Mouse (Mus musculus): Measurements from ENCODE around the gene Pnpla8. TPM values are rescaled to one million over a fixed set of nuclear protein-coding genes. Genes with fewer than 3 reads are reported as not detected.
A peak's percentile ranks its signal among the peaks of the same experiment; 100 is the strongest.

Gene Pnpla8
- polyA plus RNA-seq, 1 experiment: 4.6 TPM

GRCm38 (mm10) chr12:44328381-44329315, 107.5 kb downstream of the Pnpla8 start, which contains the start of gene Nrcam:
Gene Nrcam, plus strand, starts transcription at chr12:44328885.
- H3K4me3 ChIP-seq (ENCODE audit: extremely low read depth, insufficient read depth, insufficient read length): peak within 1 kb of the TSS; percentile 47; the same call in 1 of the 2 replicates
- TF ChIP-seq CTCF (IDR thresholded peaks at IDR 0.05; ENCODE audit: extremely low read depth, insufficient read depth, insufficient read length, insufficient replicate concordance): no peak
- no peak for TF ChIP-seq POLR2A (IDR thresholded peaks at IDR 0.05; ENCODE audit: low read depth, low read length)

GRCm38 (mm10) chr12:44329316-44330215, 108.4 kb downstream of the Pnpla8 start:
- H3K4me1 ChIP-seq (ENCODE audit: control insufficient read depth, insufficient read depth, insufficient read length): peaks cover 13% of the 10 kb centered on the region; the same call in 1 of the 2 replicates
- under 1% methylated on average over 61 of the region's 61 CpGs for WGBS
- H3K4me3 ChIP-seq (ENCODE audit: extremely low read depth, insufficient read depth, insufficient read length): peak overlapping the region; percentile 47; the same call in 1 of the 2 replicates
- no peak overlapping the region for H3K27ac ChIP-seq (ENCODE audit: insufficient read depth, low read length)
- no peak for TF ChIP-seq CTCF (IDR thresholded peaks at IDR 0.05; ENCODE audit: extremely low read depth, insufficient read depth, insufficient read length, insufficient replicate concordance)
- no peak for TF ChIP-seq POLR2A (IDR thresholded peaks at IDR 0.05; ENCODE audit: low read depth, low read length)
- DNase-seq (ENCODE audit: low read depth in 1 of 2, low spot score in 2 of 2): no peak
- peaks cover 12% of the 10 kb centered on the region for H3K27me3 ChIP-seq (ENCODE audit: control insufficient read depth, insufficient read depth, low read length)
- H3K36me3 ChIP-seq (ENCODE audit: control insufficient read depth, insufficient read depth, low read length): no peaks in the 10 kb centered on the region

More at GRCm38 (mm10) chr12:44328381-44329315, 107.5 kb downstream of the Pnpla8 start, which contains the start of gene Nrcam:
- H3K36me3 ChIP-seq (ENCODE audit: control insufficient read depth, insufficient read depth, low read length): no peaks in the 10 kb centered on the region
- no peak for DNase-seq (ENCODE audit: low read depth in 1 of 2, low spot score in 2 of 2)
- 9% methylated on average over 72 of the region's 74 CpGs for WGBS
- H3K27ac ChIP-seq (ENCODE audit: insufficient read depth, low read length): no peak within 1 kb of the TSS
- H3K4me1 ChIP-seq (ENCODE audit: control insufficient read depth, insufficient read depth, insufficient read length): peaks cover 13% of the 10 kb centered on the region; the same call in 1 of the 2 replicates
- peaks cover 12% of the 10 kb centered on the region for H3K27me3 ChIP-seq (ENCODE audit: control insufficient read depth, insufficient read depth, low read length)

GRCm38 (mm10) chr12:44330216-44330719, 109.1 kb downstream of the Pnpla8 start:
- DNase-seq (ENCODE audit: low read depth in 1 of 2, low spot score in 2 of 2): no peak
- H3K4me3 ChIP-seq (ENCODE audit: extremely low read depth, insufficient read depth, insufficient read length): no peak overlapping the region
- 8% methylated on average over 9 of the region's 9 CpGs for WGBS

GRCm38 (mm10) chr12:44337136-44337640, 116.0 kb downstream of the Pnpla8 start:
- no peak for TF ChIP-seq CTCF (IDR thresholded peaks at IDR 0.05; ENCODE audit: extremely low read depth, insufficient read depth, insufficient read length, insufficient replicate concordance)
- no peak for TF ChIP-seq POLR2A (IDR thresholded peaks at IDR 0.05; ENCODE audit: low read depth, low read length)
- no peaks in the 10 kb centered on the region for H3K4me1 ChIP-seq (ENCODE audit: control insufficient read depth, insufficient read depth, insufficient read length)
- H3K27ac ChIP-seq (ENCODE audit: insufficient read depth, low read length): no peak overlapping the region
- H3K4me3 ChIP-seq (ENCODE audit: extremely low read depth, insufficient read depth, insufficient read length): no peak overlapping the region
- no peaks in the 10 kb centered on the region for H3K27me3 ChIP-seq (ENCODE audit: control insufficient read depth, insufficient read depth, low read length)
- no peaks in the 10 kb centered on the region for H3K36me3 ChIP-seq (ENCODE audit: control insufficient read depth, insufficient read depth, low read length)
- no peak for DNase-seq (ENCODE audit: low read depth in 1 of 2, low spot score in 2 of 2)
- WGBS: 92% methylated on average over 2 of the region's 2 CpGs

More at GRCm38 (mm10) chr12:44330216-44330719, 109.1 kb downstream of the Pnpla8 start:
- no peak overlapping the region for H3K27ac ChIP-seq (ENCODE audit: insufficient read depth, low read length)
- peaks cover 13% of the 10 kb centered on the region; the same call in 1 of the 2 replicates for H3K4me1 ChIP-seq (ENCODE audit: control insufficient read depth, insufficient read depth, insufficient read length)
- H3K36me3 ChIP-seq (ENCODE audit: control insufficient read depth, insufficient read depth, low read length): no peaks in the 10 kb centered on the region
- no peak for TF ChIP-seq CTCF (IDR thresholded peaks at IDR 0.05; ENCODE audit: extremely low read depth, insufficient read depth, insufficient read length, insufficient replicate concordance)
- TF ChIP-seq POLR2A (IDR thresholded peaks at IDR 0.05; ENCODE audit: low read depth, low read length): no peak
- peaks cover 12% of the 10 kb centered on the region for H3K27me3 ChIP-seq (ENCODE audit: control insufficient read depth, insufficient read depth, low read length)

- Histone ChIP-seq H3K36me3 (ENCODE audit: control insufficient read depth, insufficient read depth, low read length) (no peaks in the 10 kb centered on the region), H3K4me3 (ENCODE audit: extremely low read depth, insufficient read depth, insufficient read length) (no peak overlapping the region), H3K27ac (ENCODE audit: insufficient read depth, low read length) (no peak overlapping the region), H3K4me1 (ENCODE audit: control insufficient read depth, insufficient read depth, insufficient read length) (no peaks in the 10 kb centered on the region), H3K27me3 (ENCODE audit: control insufficient read depth, insufficient read depth, low read length) (no peaks in the 10 kb centered on the region)
- DNase-seq (ENCODE audit: low read depth in 1 of 2, low spot score in 2 of 2): no peak
- 84% methylated on average over 8 of the region's 8 CpGs for WGBS
- TF ChIP-seq POLR2A (IDR thresholded peaks at IDR 0.05; ENCODE audit: low read depth, low read length): no peak
- no peak for TF ChIP-seq CTCF (IDR thresholded peaks at IDR 0.05; ENCODE audit: extremely low read depth, insufficient read depth, insufficient read length, insufficient replicate concordance)
Measured at GRCm38 (mm10) chr12:44338195-44338622, 117.0 kb downstream of the Pnpla8 start.

- no peak overlapping the region for H3K4me3 ChIP-seq (ENCODE audit: extremely low read depth, insufficient read depth, insufficient read length)
- no peaks in the 10 kb centered on the region for H3K36me3 ChIP-seq (ENCODE audit: control insufficient read depth, insufficient read depth, low read length)
- TF ChIP-seq POLR2A (IDR thresholded peaks at IDR 0.05; ENCODE audit: low read depth, low read length): no peak
- no peak for TF ChIP-seq CTCF (IDR thresholded peaks at IDR 0.05; ENCODE audit: extremely low read depth, insufficient read depth, insufficient read length, insufficient replicate concordance)
- WGBS: 73% methylated on average over 6 of the region's 6 CpGs
- H3K27me3 ChIP-seq (ENCODE audit: control insufficient read depth, insufficient read depth, low read length): no peaks in the 10 kb centered on the region
- no peaks in the 10 kb centered on the region for H3K4me1 ChIP-seq (ENCODE audit: control insufficient read depth, insufficient read depth, insufficient read length)
- no peak for DNase-seq (ENCODE audit: low read depth in 1 of 2, low spot score in 2 of 2)
- H3K27ac ChIP-seq (ENCODE audit: insufficient read depth, low read length): no peak overlapping the region
Measured at GRCm38 (mm10) chr12:44344075-44344474, 122.9 kb downstream of the Pnpla8 start.
